Mouse (Mus musculus) E14TG2a.4 (cell line): ENCODE measurements at regions not wholly inside any gene's neighbourhood (a gene's known extent, or its start where the extent isn't known, plus 50 kb on each side); places are given as distances from the start of the nearest gene placed in this dataset.

ENCODE experiments used
- H3K27me3 ChIP-seq: 2 replicates; pipeline ENCODE4 v1.6.1; 2014; ENCODE audit warnings: low read length, control low read depth; ENCODE audit not compliant: insufficient read depth
- H3K36me3 ChIP-seq: 2 replicates; pipeline ENCODE4 v1.6.1; 2014; ENCODE audit warnings: low read length, control low read depth; ENCODE audit not compliant: insufficient read depth
- H3K4me1 ChIP-seq: replicated peaks from 2 replicates; pipeline ENCODE4 v1.6.1; 2014; ENCODE audit warnings: low read depth, low read length, control low read depth
- H3K4me3 ChIP-seq: replicated peaks from 2 replicates; pipeline ENCODE4 v1.5.1; 2014; ENCODE audit warnings: mild to moderate bottlenecking, low read length
- H3K9me3 ChIP-seq: 2 replicates; pipeline ENCODE4 v1.6.1; 2014; ENCODE audit warnings: low read length, control low read depth
- CTCF ChIP-seq: conservative IDR thresholded peaks from 2 replicates; pipeline ENCODE4 v1.5.1; 2014; ENCODE audit warnings: low read length
- NANOG ChIP-seq: IDR thresholded peaks from 2 replicates; pipeline ENCODE4 v1.6.1; 2014; ENCODE audit warnings: borderline replicate concordance, low read length, mixed read lengths
- POU5F1 ChIP-seq: IDR thresholded peaks from 2 replicates; pipeline ENCODE4 v1.6.1; 2014; ENCODE audit warnings: low read length, borderline replicate concordance

GRCm38 (mm10) chr7:135942826-135943225 is 226.7 kb upstream of the Mki67 start:
- H3K27me3 ChIP-seq = no peaks in the 10 kb centered on the region
- H3K4me1 ChIP-seq = no peaks in the 10 kb centered on the region
- no peak for TF ChIP-seq POU5F1
- no peak for TF ChIP-seq CTCF
- TF ChIP-seq NANOG = no peak
- no peak overlapping the region for H3K4me3 ChIP-seq
- peaks cover 18% of the 10 kb centered on the region for H3K9me3 ChIP-seq
- H3K36me3 ChIP-seq = no peaks in the 10 kb centered on the region

DNA sequence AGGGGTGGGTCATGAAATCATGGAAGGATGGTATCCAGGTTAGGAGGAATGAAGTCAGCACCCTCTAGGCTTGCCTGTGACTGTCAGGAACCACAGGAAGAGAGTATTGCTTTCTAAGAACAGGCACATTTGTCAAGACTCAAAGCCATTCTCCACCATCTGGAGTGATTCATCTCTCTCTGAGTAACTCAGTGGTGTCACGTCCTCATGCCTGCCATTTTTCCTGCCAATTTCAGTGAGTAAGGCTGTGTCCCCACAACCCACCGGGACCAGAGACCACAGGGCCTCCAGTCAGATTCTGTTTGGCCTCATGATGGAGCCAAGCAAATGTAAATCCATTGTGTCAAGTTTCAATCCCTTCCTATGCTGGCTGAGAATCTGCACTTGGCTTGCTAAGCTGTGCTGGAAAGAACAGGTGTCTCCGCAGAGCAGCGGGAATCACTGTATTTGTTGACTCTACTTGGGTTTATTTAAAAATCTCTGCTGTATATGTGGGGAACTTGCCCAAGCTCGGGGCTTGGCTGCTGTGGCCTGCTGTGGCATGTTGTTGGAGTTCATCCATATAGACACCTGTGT is 230.0 kb upstream of the Mki67 start:
- no peaks in the 10 kb centered on the region for H3K36me3 ChIP-seq
- TF ChIP-seq NANOG = no peak
- TF ChIP-seq CTCF = no peak
- no peak for TF ChIP-seq POU5F1
- no peaks in the 10 kb centered on the region for H3K4me1 ChIP-seq
- H3K9me3 ChIP-seq = peaks cover 18% of the 10 kb centered on the region
- no peaks in the 10 kb centered on the region for H3K27me3 ChIP-seq
- H3K4me3 ChIP-seq = no peak overlapping the region

GRCm38 (mm10) chr7:135961026-135961425 is 244.9 kb upstream of the Mki67 start:
- no peaks in the 10 kb centered on the region for H3K4me1 ChIP-seq
- H3K27me3 ChIP-seq = peaks cover 4% of the 10 kb centered on the region; the same call in 1 of the 2 replicates
- H3K36me3 ChIP-seq = no peaks in the 10 kb centered on the region
- TF ChIP-seq POU5F1 (no peak), CTCF (no peak), NANOG (no peak)
- H3K4me3 ChIP-seq = no peak overlapping the region
- no peaks in the 10 kb centered on the region for H3K9me3 ChIP-seq

- H3K9me3 ChIP-seq = no peaks in the 10 kb centered on the region
- H3K36me3 ChIP-seq = no peaks in the 10 kb centered on the region
- no peaks in the 10 kb centered on the region for H3K4me1 ChIP-seq
- H3K27me3 ChIP-seq = peaks cover 7% of the 10 kb centered on the region; the same call in 1 of the 2 replicates
- H3K4me3 ChIP-seq = no peak overlapping the region
- TF ChIP-seq POU5F1 = no peak
- TF ChIP-seq NANOG = no peak
- no peak for TF ChIP-seq CTCF
These were observed 249.4 kb upstream of the Mki67 start for GRCm38 (mm10) chr7:135965528-135965927.

- peaks cover 7% of the 10 kb centered on the region; the same call in 1 of the 2 replicates for H3K27me3 ChIP-seq
- no peak overlapping the region for H3K4me3 ChIP-seq
- no peak for TF ChIP-seq CTCF
- no peak for TF ChIP-seq POU5F1
- TF ChIP-seq NANOG = no peak
- no peaks in the 10 kb centered on the region for H3K9me3 ChIP-seq
- H3K36me3 ChIP-seq = no peaks in the 10 kb centered on the region
- no peaks in the 10 kb centered on the region for H3K4me1 ChIP-seq
These were observed 250.1 kb upstream of the Mki67 start for GRCm38 (mm10) chr7:135966231-135966630.

DNA sequence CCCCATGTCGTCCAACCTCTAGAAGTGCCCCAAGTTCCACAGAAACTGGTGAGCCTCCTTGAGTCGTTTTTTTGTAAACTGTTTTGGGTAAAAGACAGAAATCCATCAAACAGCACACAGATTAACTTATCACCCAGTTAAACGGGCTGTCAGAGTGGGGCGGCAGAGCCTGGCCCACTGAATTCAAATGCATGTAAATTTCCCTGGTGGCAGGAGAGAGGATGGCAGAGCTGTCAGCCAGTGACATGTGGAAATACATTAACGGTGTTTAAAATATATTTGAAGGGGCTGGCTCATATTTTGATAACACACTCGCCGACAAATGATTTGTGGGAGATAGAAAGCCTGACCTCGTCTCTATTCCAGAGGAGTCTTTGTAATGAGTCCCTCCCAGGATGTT is 252.5 kb upstream of the Mki67 start:
- H3K36me3 ChIP-seq = no peaks in the 10 kb centered on the region
- H3K4me1 ChIP-seq = no peaks in the 10 kb centered on the region
- 0 out of 2 replicates have a peak, but pooled peaks cover 4% of the 10 kb centered on the region for H3K27me3 ChIP-seq
- H3K9me3 ChIP-seq = no peaks in the 10 kb centered on the region
- TF ChIP-seq NANOG (no peak), CTCF (no peak), POU5F1 (no peak)
- H3K4me3 ChIP-seq = no peak overlapping the region

GRCm38 (mm10) chr7:135986021-135986420 is 269.9 kb upstream of the Mki67 start:
- no peaks in the 10 kb centered on the region; the same call in 1 of the 2 replicates for H3K27me3 ChIP-seq

DNA sequence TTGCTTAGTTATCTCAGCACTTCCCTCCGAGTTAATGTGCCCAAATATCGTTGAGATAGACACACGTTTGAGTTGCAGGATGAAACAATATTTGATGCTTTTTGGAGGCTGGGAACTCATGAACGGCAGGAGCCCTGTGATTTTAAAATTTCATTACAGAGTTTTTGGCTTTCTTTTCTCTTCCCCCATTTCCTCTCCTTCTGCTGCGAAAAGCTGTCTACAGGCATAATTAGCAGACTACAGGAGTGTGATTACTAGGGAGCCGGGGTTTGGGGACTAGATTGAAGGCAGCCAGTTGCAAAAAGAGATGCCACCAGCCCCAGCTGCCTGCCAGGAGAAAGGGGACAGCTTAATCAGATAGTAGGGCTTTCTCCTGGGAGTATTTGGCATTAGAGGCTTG is 274.2 kb upstream of the Mki67 start:
- H3K27me3 ChIP-seq = no peaks in the 10 kb centered on the region; the same call in 1 of the 2 replicates
- no peaks in the 10 kb centered on the region for H3K36me3 ChIP-seq
- no peaks in the 10 kb centered on the region for H3K9me3 ChIP-seq
- TF ChIP-seq NANOG (no peak), CTCF (no peak), POU5F1 (no peak)
- H3K4me3 ChIP-seq = no peak overlapping the region
- no peaks in the 10 kb centered on the region for H3K4me1 ChIP-seq

More at GRCm38 (mm10) chr7:135986021-135986420, 269.9 kb upstream of the Mki67 start:
- H3K9me3 ChIP-seq = no peaks in the 10 kb centered on the region
- TF ChIP-seq NANOG (no peak), POU5F1 (no peak), CTCF (no peak)
- no peaks in the 10 kb centered on the region for H3K36me3 ChIP-seq
- H3K4me3 ChIP-seq = no peak overlapping the region
- no peaks in the 10 kb centered on the region for H3K4me1 ChIP-seq

DNA sequence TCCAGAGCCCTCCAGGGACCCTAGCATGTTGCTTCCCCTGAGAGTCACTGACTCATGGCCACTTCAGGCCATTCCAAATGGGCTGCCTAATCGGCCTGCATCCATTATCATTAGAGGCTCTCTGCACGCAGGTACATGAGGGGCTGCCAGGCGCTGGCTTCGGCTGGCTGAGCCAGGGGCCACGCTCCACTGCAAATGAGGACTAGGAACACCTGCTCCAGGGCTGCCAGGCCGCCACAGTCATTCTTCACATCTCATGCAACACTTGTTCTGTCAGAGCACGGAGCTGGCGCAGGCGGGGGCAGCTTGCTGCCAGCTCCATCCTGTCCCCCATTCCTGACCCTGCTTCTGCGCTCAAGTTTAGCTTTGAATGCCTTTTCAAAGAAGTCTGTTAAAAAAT is 280.7 kb upstream of the Mki67 start:
- TF ChIP-seq NANOG (no peak), CTCF (no peak), POU5F1 (no peak)
- no peaks in the 10 kb centered on the region for H3K9me3 ChIP-seq
- H3K4me3 ChIP-seq = no peak overlapping the region
- no peaks in the 10 kb centered on the region for H3K4me1 ChIP-seq
- H3K27me3 ChIP-seq = 0 out of 2 replicates have a peak, but pooled peaks cover under 1% of the 10 kb centered on the region
- H3K36me3 ChIP-seq = no peaks in the 10 kb centered on the region
